Mouse (Mus musculus) c-Kit-negative CD71-positive TER-119-positive erythroid progenitor cells, embryonic 14.5 days (primary cell): ENCODE measurements around the gene Nudt7.

Source experiments
- DNase-seq: peaks from one replicate; pipeline ENCODE4 v3.0.0-alpha.2; 2013; ENCODE audit warnings: low read depth, low spot score

Gene Nudt7

GRCm38 (mm10) chr8:114143645-114144290 is 10.4 kb downstream of the Nudt7 start:
- DNase-seq = no peak

- DNase-seq = no peak
Observed at GRCm38 (mm10) chr8:114153311-114154045, 20.1 kb downstream of the Nudt7 start.

GRCm38 (mm10) chr8:114158586-114158985 is 25.2 kb downstream of the Nudt7 start:
- DNase-seq = no peak

- DNase-seq = no peak
Observed at GRCm38 (mm10) chr8:114159666-114160065, 26.3 kb downstream of the Nudt7 start.

GRCm38 (mm10) chr8:114163871-114164270 is 30.5 kb downstream of the Nudt7 start:
- DNase-seq = no peak

- no peak for DNase-seq
Observed at GRCm38 (mm10) chr8:114164444-114165096, 31.2 kb downstream of the Nudt7 start.

- no peak for DNase-seq
Observed at GRCm38 (mm10) chr8:114165741-114166140, 32.4 kb downstream of the Nudt7 start.

GRCm38 (mm10) chr8:114176721-114177120 is 43.4 kb downstream of the Nudt7 start:
- no peak for DNase-seq

- DNase-seq = no peak
Observed at GRCm38 (mm10) chr8:114193334-114193733, 60.0 kb downstream of the Nudt7 start.

GRCm38 (mm10) chr8:114198990-114199389 is 65.6 kb downstream of the Nudt7 start:
- no peak for DNase-seq
